Mouse (Mus musculus) kidney, embryonic 16.5 days (tissue): ENCODE measurements around the gene Tmem139. TPM values are rescaled to one million over a fixed set of nuclear protein-coding genes. Genes with fewer than 3 reads are reported as not detected.

Experiments used
- ATAC-seq: fragments of 200-750 bp; cut with Nextera tagmentation; 2 replicates; pipeline ENCODE4 v1.8.0; 2017; ENCODE audit warnings: moderate TSS enrichment; ENCODE audit not compliant: low FRiP score, low TSS enrichment
- H3K27ac ChIP-seq: fragments of 300-500 bp; sonication (generic); 2 replicates; pipeline ENCODE4 v1.5.1; 2014; ENCODE audit warnings: low read length
- H3K27me3 ChIP-seq: fragments of 300-500 bp; sonication (generic); 2 replicates; pipeline ENCODE4 v1.6.1; 2014; ENCODE audit warnings: low read length, control low read depth, mixed read lengths; ENCODE audit not compliant: insufficient read depth
- H3K36me3 ChIP-seq: fragments of 300-500 bp; sonication (generic); 2 replicates; pipeline ENCODE4 v1.6.1; 2014; ENCODE audit warnings: low read length, control low read depth, mixed read lengths; ENCODE audit not compliant: insufficient read depth
- H3K4me1 ChIP-seq: fragments of 300-500 bp; sonication (generic); 2 replicates; pipeline ENCODE4 v1.6.1; 2014; ENCODE audit warnings: low read length, control low read depth, mixed read lengths; ENCODE audit not compliant: insufficient read depth
- H3K4me2 ChIP-seq: fragments of 300-500 bp; sonication (generic); replicated peaks from 2 replicates; pipeline ENCODE4 v1.6.1; 2014; ENCODE audit warnings: low read depth, low read length
- H3K4me3 ChIP-seq: fragments of 300-500 bp; sonication (generic); 2 replicates; pipeline ENCODE4 v1.5.1; 2014; ENCODE audit warnings: mild to moderate bottlenecking, low read length
- H3K9ac ChIP-seq: fragments of 300-500 bp; sonication (generic); replicated peaks from 2 replicates; pipeline ENCODE4 v1.6.1; 2014; ENCODE audit warnings: low read length
- H3K9me3 ChIP-seq: fragments of 300-500 bp; sonication (generic); 2 replicates; pipeline ENCODE4 v1.6.1; 2016; ENCODE audit warnings: low read length, control low read depth
- WGBS: fragments of 180-500 bp; shearing (Covaris S2); extraction: QIAGEN DNeasy Blood & Tissue Kit; methylation state at CpG from one replicate; pipeline ENCODE4 v1.1.7; 2014; 5-methylcytosine and 5-hydroxymethylcytosine counted together
- polyA plus RNA-seq: library from polyadenylated mRNA; unstranded; fragments of >200 nt; fragmentation: Nextera tagmentation; extraction: Ambion mirVana; gene quantifications from 2 replicates; pipeline ENCODE4 v1.2.1, GENCODE M21; 2015

Tmem139 gene
- polyA plus RNA-seq, 1 experiment from 2014 or later = 4.9 TPM

DNA sequence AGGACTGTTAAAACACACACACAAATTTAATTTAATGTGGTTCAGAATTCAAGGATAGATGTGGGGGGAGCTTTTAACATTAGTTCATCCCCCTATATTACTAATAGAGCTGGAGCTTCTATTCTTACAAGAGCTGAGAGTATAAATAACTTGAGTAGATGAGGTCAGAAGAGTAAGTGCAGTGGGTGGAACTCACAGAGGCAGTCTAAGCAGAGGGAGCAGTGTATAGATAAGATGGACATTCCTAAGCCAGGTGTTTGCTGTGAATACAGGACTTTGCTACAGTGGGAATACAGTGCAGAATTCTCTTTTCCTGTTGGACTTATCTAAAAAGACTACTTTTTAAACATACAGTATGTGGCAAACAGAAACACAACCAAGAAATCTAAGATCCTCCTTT, 9.0 kb downstream of the Tmem139 start:
- peaks cover 4% of the 10 kb centered on the region; the same call in 1 of the 2 replicates for H3K4me1 ChIP-seq
- no peak overlapping the region for H3K27ac ChIP-seq
- H3K9me3 ChIP-seq = no peaks in the 10 kb centered on the region
- no peak overlapping the region for H3K4me3 ChIP-seq
- no peak overlapping the region for H3K4me2 ChIP-seq
- no peaks in the 10 kb centered on the region for H3K27me3 ChIP-seq
- ATAC-seq = no peak
- peaks cover 70% of the 10 kb centered on the region for H3K36me3 ChIP-seq
- H3K9ac ChIP-seq = no peak overlapping the region

DNA sequence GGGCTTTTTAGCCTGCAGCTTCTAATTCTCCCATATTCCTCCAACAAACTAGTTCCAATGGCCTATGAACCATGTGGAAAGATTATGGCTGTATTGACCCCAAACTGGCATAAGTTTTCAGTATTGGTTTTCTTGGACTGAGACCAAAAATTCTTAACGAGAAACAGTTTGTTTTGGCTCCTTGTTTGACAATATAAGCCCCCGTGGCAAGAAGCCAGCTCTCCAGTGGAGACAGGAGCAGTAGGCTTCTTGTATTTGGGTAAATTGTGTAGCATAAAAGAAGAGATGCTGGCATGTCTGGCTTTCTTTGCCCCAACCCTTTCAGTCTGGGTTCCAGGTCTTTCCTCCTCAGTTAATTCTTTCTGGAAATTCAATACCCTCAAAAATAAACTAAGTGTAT, 14.4 kb downstream of the Tmem139 start:
- Histone ChIP-seq H3K9ac (no peak overlapping the region), H3K4me3 (no peak overlapping the region), H3K27ac (no peak overlapping the region), H3K27me3 (no peaks in the 10 kb centered on the region), H3K4me2 (no peak overlapping the region), H3K4me1 (no peaks in the 10 kb centered on the region), H3K36me3 (peaks cover 75% of the 10 kb centered on the region), H3K9me3 (no peaks in the 10 kb centered on the region)
- WGBS = 46% methylated on average over 2 of the region's 2 CpGs
- ATAC-seq = no peak

DNA sequence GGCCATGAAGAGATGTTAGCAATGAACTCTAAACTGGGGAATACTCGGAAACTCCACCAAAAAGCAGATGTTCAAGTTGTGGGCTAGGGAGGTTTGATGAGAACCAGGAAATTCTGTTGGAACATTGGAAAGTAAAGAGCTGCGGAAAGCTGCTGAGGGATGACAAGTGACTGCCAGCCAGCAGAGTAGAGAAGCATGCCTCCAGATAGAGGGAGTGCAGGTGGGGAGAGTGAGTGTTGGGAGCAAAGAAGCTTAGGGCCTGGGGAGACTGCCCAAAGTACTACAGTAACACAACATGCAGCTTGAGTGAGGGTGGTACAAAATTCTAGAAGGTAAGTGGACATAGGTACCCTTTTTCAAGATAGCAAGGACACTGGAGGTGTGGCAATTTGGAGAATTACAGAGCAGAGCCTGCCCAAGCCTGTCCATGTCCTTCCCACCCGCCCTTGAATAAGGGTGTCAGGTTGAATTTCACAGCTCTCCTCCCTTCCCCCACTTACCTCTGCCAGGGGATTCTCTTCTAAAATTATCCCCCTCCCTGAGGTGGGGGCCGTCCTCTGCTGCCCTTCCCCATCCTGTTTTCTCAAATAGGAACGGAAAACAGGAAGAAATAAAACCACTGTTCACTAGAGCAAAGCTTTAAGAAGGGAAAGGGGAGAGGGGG, 21.2 kb downstream of the Tmem139 start:
- WGBS = 72% methylated on average over 5 of the region's 5 CpGs
- no peak overlapping the region for H3K4me3 ChIP-seq
- H3K36me3 ChIP-seq = peaks cover 37% of the 10 kb centered on the region
- H3K27me3 ChIP-seq = no peaks in the 10 kb centered on the region
- peak; percentile 42; the same call in 1 of the 2 replicates for ATAC-seq
- H3K4me2 ChIP-seq = no peak overlapping the region
- H3K9me3 ChIP-seq = no peaks in the 10 kb centered on the region
- no peaks in the 10 kb centered on the region for H3K4me1 ChIP-seq
- H3K27ac ChIP-seq = no peak overlapping the region
- H3K9ac ChIP-seq = no peak overlapping the region

DNA sequence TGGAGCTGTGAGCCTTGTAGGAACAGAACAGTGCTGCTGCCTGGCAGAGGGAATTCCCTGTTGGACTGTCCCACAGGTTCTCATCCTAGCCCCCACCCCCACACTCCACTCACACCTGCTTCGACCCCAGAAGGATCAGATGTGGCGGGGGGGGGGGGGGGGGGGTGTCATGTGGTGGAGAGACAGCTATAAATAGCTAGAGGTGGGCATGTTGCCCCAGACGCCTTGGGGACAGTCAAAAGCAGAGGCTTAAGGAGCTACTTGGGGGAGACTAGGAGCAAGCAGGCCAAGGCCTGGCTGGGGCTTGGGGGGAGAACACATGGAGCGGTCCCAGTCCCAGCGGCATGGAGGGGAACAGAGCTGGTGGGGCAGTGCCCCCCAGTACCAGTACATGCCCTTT, 24.7 kb downstream of the Tmem139 start, which contains the start of gene Clcn1:
Clcn1 (plus strand) TSS at position 238 of the 400 bp plus-strand sequence.
- H3K27me3 ChIP-seq = no peaks in the 10 kb centered on the region
- no peak; the same call in 1 of the 2 replicates for ATAC-seq
- 66% methylated on average over 4 of the region's 5 CpGs for WGBS
- no peak within 1 kb of the TSS for H3K9ac ChIP-seq
- peaks cover 13% of the 10 kb centered on the region; the same call in 1 of the 2 replicates for H3K36me3 ChIP-seq
- no peak within 1 kb of the TSS for H3K27ac ChIP-seq
- H3K4me3 ChIP-seq = no peak within 1 kb of the TSS
- H3K4me2 ChIP-seq = no peak within 1 kb of the TSS
- no peaks in the 10 kb centered on the region for H3K4me1 ChIP-seq
- no peaks in the 10 kb centered on the region for H3K9me3 ChIP-seq

DNA sequence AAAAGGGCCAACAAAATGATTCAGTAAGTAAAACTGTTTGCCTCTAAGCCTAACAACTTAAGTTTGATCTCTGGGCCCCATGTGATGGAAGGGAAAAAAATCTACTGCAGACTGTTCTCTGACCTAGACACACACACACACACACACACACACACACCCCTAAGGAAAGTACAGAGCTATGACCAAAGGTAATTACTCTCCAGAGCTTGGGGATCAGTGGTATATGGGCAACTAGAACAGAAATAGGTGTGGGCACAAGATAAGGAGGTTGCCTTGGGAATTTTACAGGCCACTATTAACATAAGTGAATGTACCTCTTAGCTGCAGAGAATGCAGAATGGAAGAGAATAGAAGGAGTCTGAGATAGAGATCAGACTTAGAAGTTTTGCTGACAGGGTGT, 25.8 kb downstream of the Tmem139 start:
- Histone ChIP-seq H3K27ac (no peak overlapping the region), H3K4me3 (no peak overlapping the region), H3K4me1 (no peaks in the 10 kb centered on the region), H3K4me2 (no peak overlapping the region), H3K9ac (no peak overlapping the region), H3K9me3 (no peaks in the 10 kb centered on the region), H3K27me3 (no peaks in the 10 kb centered on the region), H3K36me3 (peaks cover 8% of the 10 kb centered on the region; the same call in 1 of the 2 replicates)
- ATAC-seq = no peak

DNA sequence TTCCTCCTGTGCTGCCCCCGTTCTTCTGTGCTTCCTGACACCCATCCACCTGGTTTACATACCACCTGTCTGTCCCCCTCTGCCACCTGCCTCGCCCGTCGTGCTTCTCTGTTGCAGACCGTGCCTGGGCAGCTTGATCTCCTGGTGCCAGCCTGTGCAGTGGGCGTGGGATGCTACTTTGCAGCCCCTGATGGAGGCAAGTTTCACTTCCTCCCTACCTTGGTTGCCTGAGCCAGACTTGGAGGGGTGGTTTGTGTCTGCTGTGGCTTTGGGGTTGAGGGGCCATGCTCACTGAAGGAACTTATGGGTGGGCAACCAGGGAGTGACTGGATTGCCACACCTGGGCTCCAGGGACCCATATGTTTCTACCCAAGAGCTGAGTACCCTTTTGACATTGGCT, 31.6 kb downstream of the Tmem139 start:
- Histone ChIP-seq H3K36me3 (no peaks in the 10 kb centered on the region), H3K27me3 (no peaks in the 10 kb centered on the region), H3K9me3 (no peaks in the 10 kb centered on the region), H3K9ac (no peak overlapping the region), H3K4me3 (no peak overlapping the region), H3K4me1 (no peaks in the 10 kb centered on the region), H3K4me2 (no peak overlapping the region), H3K27ac (no peak overlapping the region)
- ATAC-seq = no peak
- 93% methylated on average over 6 of the region's 6 CpGs for WGBS

DNA sequence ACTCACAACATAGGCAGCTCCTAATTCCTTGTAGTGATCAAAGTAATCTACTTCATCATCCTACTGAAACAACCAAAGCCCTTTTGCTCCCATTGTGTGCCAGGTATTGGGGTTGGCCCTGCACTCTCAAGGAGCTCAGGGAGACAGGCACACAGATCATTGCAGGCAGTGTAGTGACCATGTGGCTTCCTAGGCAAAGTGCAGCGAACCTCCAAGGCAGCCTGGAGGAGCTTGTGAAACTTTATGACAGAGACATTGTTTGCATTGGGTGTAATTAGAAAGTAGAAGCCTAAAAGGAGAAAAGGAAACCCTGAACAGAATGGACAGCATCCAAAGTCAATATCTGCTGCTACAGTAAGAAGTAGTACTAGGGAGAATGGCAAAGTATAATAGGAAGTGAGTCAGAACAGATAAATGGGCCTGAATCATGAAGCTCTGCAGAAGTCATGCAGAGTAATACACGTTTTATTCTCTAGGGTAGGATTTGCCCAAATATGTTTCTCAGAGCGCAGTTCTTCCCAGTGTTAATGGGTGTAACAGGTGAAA, 33.9 kb downstream of the Tmem139 start:
- Histone ChIP-seq H3K36me3 (no peaks in the 10 kb centered on the region), H3K4me1 (no peaks in the 10 kb centered on the region), H3K4me2 (no peak overlapping the region), H3K9ac (no peak overlapping the region), H3K27me3 (no peaks in the 10 kb centered on the region), H3K27ac (no peak overlapping the region), H3K9me3 (no peaks in the 10 kb centered on the region), H3K4me3 (no peak overlapping the region)
- 59% methylated on average over 3 of the region's 3 CpGs for WGBS
- ATAC-seq = no peak

DNA sequence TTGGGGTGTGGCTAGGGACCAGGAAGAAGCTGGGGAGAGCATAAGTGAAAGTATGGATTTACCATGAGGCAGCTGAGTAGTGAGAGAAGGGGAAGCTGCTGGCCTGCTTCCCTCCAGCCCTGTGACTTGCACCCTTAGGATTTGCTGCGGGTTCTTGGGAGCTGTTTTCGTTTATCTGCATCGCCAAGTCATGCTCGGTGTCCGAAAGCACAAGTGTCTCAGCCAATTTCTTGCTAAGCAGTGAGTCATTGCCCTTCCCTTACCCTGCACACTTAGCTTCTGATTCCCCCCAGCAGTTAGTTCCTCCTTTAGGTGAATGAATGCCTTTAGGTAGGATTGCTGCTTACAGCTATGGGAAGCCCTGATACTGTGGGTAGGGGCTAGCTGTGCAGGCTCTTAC, 37.6 kb downstream of the Tmem139 start:
- Histone ChIP-seq H3K4me1 (no peaks in the 10 kb centered on the region), H3K27ac (no peak overlapping the region), H3K4me3 (no peak overlapping the region), H3K9me3 (no peaks in the 10 kb centered on the region), H3K4me2 (no peak overlapping the region), H3K27me3 (no peaks in the 10 kb centered on the region), H3K36me3 (no peaks in the 10 kb centered on the region), H3K9ac (no peak overlapping the region)
- no peak for ATAC-seq
- WGBS = 93% methylated on average over 5 of the region's 5 CpGs

DNA sequence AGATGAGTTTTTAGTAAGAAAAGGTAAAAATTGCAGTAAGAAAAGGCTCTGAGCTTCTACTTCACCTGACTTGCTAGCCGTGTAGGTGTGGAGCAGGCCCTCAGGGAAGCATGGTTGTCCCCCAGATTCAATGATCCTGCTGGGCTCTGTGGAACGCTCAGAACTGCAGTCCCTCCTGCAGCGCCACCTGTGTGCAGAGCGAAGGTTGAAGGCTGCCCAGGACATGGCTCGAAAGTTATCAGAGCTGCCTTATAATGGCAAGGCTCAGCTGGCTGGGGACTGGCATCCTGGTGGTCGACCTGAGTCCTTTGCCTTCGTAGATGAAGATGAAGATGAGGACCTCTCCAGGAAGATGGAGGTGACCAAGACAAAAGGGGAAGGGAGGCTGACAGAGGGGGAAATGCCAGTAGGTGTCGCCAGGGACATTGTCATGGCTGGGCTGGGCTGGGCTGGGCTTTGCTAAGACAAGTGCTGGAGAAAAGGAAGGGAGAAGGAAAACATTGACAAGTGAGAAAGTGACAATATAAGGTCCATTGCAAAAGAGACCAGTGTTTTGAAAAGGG, 48.1 kb downstream of the Tmem139 start:
- H3K4me2 ChIP-seq = no peak overlapping the region
- no peak overlapping the region for H3K9ac ChIP-seq
- no peaks in the 10 kb centered on the region for H3K9me3 ChIP-seq
- no peaks in the 10 kb centered on the region for H3K4me1 ChIP-seq
- no peak overlapping the region for H3K27ac ChIP-seq
- H3K36me3 ChIP-seq = no peaks in the 10 kb centered on the region
- WGBS = 53% methylated on average over 8 of the region's 8 CpGs
- H3K4me3 ChIP-seq = no peak overlapping the region
- H3K27me3 ChIP-seq = no peaks in the 10 kb centered on the region
- ATAC-seq = no peak; the same call in 1 of the 2 replicates

DNA sequence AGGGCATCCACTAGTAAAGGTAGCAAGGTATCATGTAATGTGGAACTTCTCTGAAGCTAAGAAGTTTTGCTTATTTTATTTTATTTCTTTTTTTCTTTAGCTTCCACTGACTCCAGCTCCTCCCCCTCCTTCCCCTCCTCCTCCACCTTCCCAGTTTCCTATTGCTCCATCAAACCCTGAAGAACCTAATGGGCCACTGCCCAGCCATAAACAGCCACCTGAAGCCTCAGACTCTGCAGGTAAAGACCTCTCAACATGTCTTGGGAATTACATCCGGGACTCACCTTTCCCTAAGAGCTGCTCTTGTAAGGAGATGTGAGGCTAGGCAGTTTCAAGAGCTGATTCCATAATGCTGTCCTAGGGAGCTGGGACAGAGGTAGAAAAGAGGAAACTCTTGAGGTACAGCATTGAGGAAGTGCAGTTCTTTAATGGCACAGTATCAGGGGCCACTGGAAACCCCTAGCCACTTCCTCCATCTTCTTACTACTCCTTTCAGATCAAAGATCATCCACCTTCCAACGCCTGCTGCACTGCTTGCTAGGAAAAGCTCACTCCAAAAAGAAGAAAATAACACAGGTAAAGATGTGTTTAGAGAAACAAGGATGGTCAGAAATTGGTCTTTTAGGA, 48.8 kb downstream of the Tmem139 start:
- 84% methylated on average over 2 of the region's 2 CpGs for WGBS
- 0 out of 2 replicates have a peak, but pooled peaks have one; percentile 15 for ATAC-seq

More for the DNA sequence above, 48.8 kb downstream of the Tmem139 start:
- no peaks in the 10 kb centered on the region for H3K4me1 ChIP-seq
- H3K27ac ChIP-seq = no peak overlapping the region
- no peaks in the 10 kb centered on the region for H3K9me3 ChIP-seq
- H3K9ac ChIP-seq = no peak overlapping the region
- no peak overlapping the region for H3K4me3 ChIP-seq
- H3K36me3 ChIP-seq = no peaks in the 10 kb centered on the region
- no peaks in the 10 kb centered on the region for H3K27me3 ChIP-seq
- no peak overlapping the region for H3K4me2 ChIP-seq
